In genomic region chr4:62736904-62737303, GRCm38 (mm10) we compare ENCODE assay signal across 14 mouse cellular contexts.
DNase-seq lines count a peak whose midpoint lies in the region; ATAC-seq and TF ChIP-seq lines count a peak whose summit lies in the region.
"Had no signal": no experiment of that assay in that cellular context is flagged by ENCODE, and none has a peak within 500 bp of the region (broad histone marks: within the 10 kb centered on the region; RNA-seq: fewer than 3 reads in every experiment).

No protein-coding gene starts in this region.

- H3K9ac ChIP-seq in heart, embryonic 15.5 days, result no peak overlapping the region
- H3K9ac ChIP-seq in liver, postnatal 0 days (replicated peaks), result no peak overlapping the region
- no peak overlapping the region for H3K9ac ChIP-seq in liver, embryonic 12.5 days
- H3K9ac ChIP-seq: liver, embryonic 15.5 days; midbrain, embryonic 13.5 days; neural tube, embryonic 12.5 days had no signal

- no peaks in the 10 kb centered on the region for H3K9me3 ChIP-seq in heart, embryonic 15.5 days (replicated peaks)
- no peaks in the 10 kb centered on the region for H3K9me3 ChIP-seq in liver, postnatal 0 days (ENCODE audit: low read length)
- no peaks in the 10 kb centered on the region for H3K9me3 ChIP-seq in liver, embryonic 12.5 days (replicated peaks)
- H3K9me3 ChIP-seq: liver, embryonic 15.5 days; midbrain, embryonic 13.5 days; neural tube, embryonic 12.5 days had no signal

- no peak for DNase-seq in heart, adult 9 months (ENCODE audit: low spot score in 2 of 2)
- no peak for DNase-seq in liver, postnatal 0 days
- peak; percentile 19 to 32 for DNase-seq in kidney, postnatal 36 days
- no peak for DNase-seq in cerebellum, postnatal 36 days
- DNase-seq in cerebellum, adult 9-10 months, result no peak
- DNase-seq: thymus, adult 2 months had no signal

- WGBS in heart, embryonic 15.5 days, result 46% methylated on average over 3 of the region's 3 CpGs
- 55% methylated on average over 3 of the region's 3 CpGs for WGBS in liver, postnatal 0 days (ENCODE audit: insufficient replicate concordance)
- WGBS in liver, embryonic 12.5 days (ENCODE audit: insufficient replicate concordance), result 55% methylated on average over 3 of the region's 3 CpGs

- peaks cover 80% of the 10 kb centered on the region for H3K4me1 ChIP-seq in heart, embryonic 15.5 days (replicated peaks)
- H3K4me1 ChIP-seq in liver, postnatal 0 days (ENCODE audit: insufficient read depth), result peaks cover 6% of the 10 kb centered on the region
- H3K4me1 ChIP-seq in liver, embryonic 12.5 days, result peaks cover 30% of the 10 kb centered on the region
- peaks cover 59% of the 10 kb centered on the region for H3K4me1 ChIP-seq in brown adipose tissue, adult 24 weeks (ENCODE audit: control insufficient read depth, insufficient read depth, insufficient read length, low read length)

- no peak overlapping the region for H3K4me3 ChIP-seq in heart, embryonic 15.5 days
- H3K4me3 ChIP-seq in liver, postnatal 0 days (ENCODE audit: low read depth, low read length), result no peak overlapping the region
- H3K4me3 ChIP-seq in liver, embryonic 12.5 days, result no peak overlapping the region
- no peak overlapping the region for H3K4me3 ChIP-seq in brown adipose tissue, adult 24 weeks (ENCODE audit: insufficient read depth, low read depth, low read length)
- H3K4me3 ChIP-seq: liver, embryonic 15.5 days; midbrain, embryonic 13.5 days; neural tube, embryonic 12.5 days had no signal

- H3K36me3 ChIP-seq in heart, embryonic 15.5 days, result no peaks in the 10 kb centered on the region
- H3K36me3 ChIP-seq in liver, postnatal 0 days (replicated peaks; ENCODE audit: insufficient read depth, low read length), result no peaks in the 10 kb centered on the region
- H3K36me3 ChIP-seq in liver, embryonic 12.5 days, result no peaks in the 10 kb centered on the region
- H3K36me3 ChIP-seq: liver, embryonic 15.5 days; midbrain, embryonic 13.5 days; neural tube, embryonic 12.5 days had no signal

- H3K27ac ChIP-seq in heart, embryonic 15.5 days, result peak overlapping the region; percentile 75
- H3K27ac ChIP-seq in liver, postnatal 0 days (ENCODE audit: low read depth), result peak overlapping the region; percentile 44; the same call in 1 of the 2 replicates
- no peak overlapping the region for H3K27ac ChIP-seq in liver, embryonic 12.5 days
- H3K27ac ChIP-seq in brown adipose tissue, adult 24 weeks (replicated peaks; ENCODE audit: low read depth, low read length), result peak overlapping the region; percentile 35; the same call in 1 of the 2 replicates
- H3K27ac ChIP-seq: liver, embryonic 15.5 days; midbrain, embryonic 13.5 days; neural tube, embryonic 12.5 days had no signal

- no peaks in the 10 kb centered on the region for H3K27me3 ChIP-seq in heart, embryonic 15.5 days
- no peaks in the 10 kb centered on the region for H3K27me3 ChIP-seq in liver, postnatal 0 days (ENCODE audit: insufficient read depth, low read length)
- H3K27me3 ChIP-seq in liver, embryonic 12.5 days (replicated peaks), result no peaks in the 10 kb centered on the region
- H3K27me3 ChIP-seq: CH12.LX; liver, embryonic 15.5 days; midbrain, embryonic 13.5 days; neural tube, embryonic 12.5 days; Patski had no signal

- TF ChIP-seq EP300 in liver, postnatal 0 days (IDR thresholded peaks at IDR 0.05; ENCODE audit: low read depth), result no peak

- TF ChIP-seq CTCF in liver, postnatal 0 days (IDR thresholded peaks at IDR 0.05; ENCODE audit: low read depth), result no peak

- no peak overlapping the region for H3K4me2 ChIP-seq in heart, embryonic 15.5 days
- H3K4me2 ChIP-seq in liver, postnatal 0 days (ENCODE audit: low read depth, low read length), result no peak overlapping the region
- H3K4me2 ChIP-seq in liver, embryonic 12.5 days, result no peak overlapping the region
- H3K4me2 ChIP-seq: liver, embryonic 15.5 days; midbrain, embryonic 13.5 days; neural tube, embryonic 12.5 days had no signal

- ATAC-seq in heart, embryonic 15.5 days (replicated peaks; ENCODE audit: insufficient number of reproducible peaks, insufficient read depth, low FRiP score, low read depth), result no peak
- no peak for ATAC-seq in liver, postnatal 0 days
- no peak for ATAC-seq in liver, embryonic 12.5 days
- ATAC-seq: midbrain, embryonic 13.5 days; Patski had no signal

Comparison
In these comparisons a context has a peak if more than half of its experiments do, and no peak if none do; other contexts are left out.
1. DNase-seq: peak in kidney, postnatal 36 days (2 of 2); none in heart, adult 9 months (0 of 2), liver, postnatal 0 days (single experiment), cerebellum, postnatal 36 days (0 of 2) and cerebellum, adult 9-10 months (single experiment).